Comparison of ENCODE assay signal across 15 mouse cellular contexts in the genomic region with DNA sequence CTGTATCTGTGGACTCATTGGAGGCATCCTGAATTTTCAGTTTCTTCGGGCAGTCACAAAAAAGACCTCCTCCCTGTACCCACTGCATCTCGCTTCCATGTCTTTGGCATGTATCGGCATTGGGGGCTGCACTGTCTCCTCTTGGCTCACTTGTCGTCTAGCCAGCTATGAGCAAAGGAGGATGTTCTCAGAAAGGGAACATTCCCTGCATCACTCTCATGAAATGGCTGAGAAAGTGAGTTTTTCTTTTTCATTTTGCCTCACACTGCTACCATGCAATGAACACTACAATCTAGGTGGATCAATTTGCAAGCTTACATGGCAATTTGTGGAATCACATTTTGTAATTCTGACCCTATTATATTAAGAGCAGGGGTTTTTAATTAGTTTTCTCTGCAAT.
DNase-seq lines count a peak whose midpoint lies in the region; ATAC-seq and TF ChIP-seq lines count a peak whose summit lies in the region.
"Had no signal": no experiment of that assay in that cellular context is flagged by ENCODE, and none has a peak within 500 bp of the region (broad histone marks: within the 10 kb centered on the region; RNA-seq: fewer than 3 reads in every experiment).

No protein-coding gene starts in this region.

- DNase-seq in neural tube, embryonic 10.5 days (ENCODE audit: extremely low spot score, low spot score), result no peak
- DNase-seq in forebrain, postnatal 0 days, result peak; percentile 30
- no peak for DNase-seq in midbrain, embryonic 10.5 days (ENCODE audit: low spot score)
- no peak for DNase-seq in gastrocnemius, adult 18-20 months (ENCODE audit: low spot score)
- DNase-seq in kidney, adult 9 months, result no peak
- DNase-seq: cerebellum, adult 18-20 months; gastrocnemius, postnatal 14 days; heart, postnatal 10 days; right cerebral cortex, postnatal 14 days had no signal

- H3K4me1 ChIP-seq in neural tube, embryonic 13.5 days (replicated peaks), result peaks cover 5% of the 10 kb centered on the region; the same call in 1 of the 2 replicates
- H3K4me1 ChIP-seq in forebrain, postnatal 0 days (ENCODE audit: insufficient read depth), result peaks cover 5% of the 10 kb centered on the region; the same call in 1 of the 2 replicates
- peaks cover 8% of the 10 kb centered on the region; the same call in 1 of the 2 replicates for H3K4me1 ChIP-seq in midbrain, embryonic 10.5 days
- H3K4me1 ChIP-seq: limb, embryonic 10.5 days; liver, embryonic 12.5 days; lung, embryonic 15.5 days had no signal

- H3K27ac ChIP-seq in neural tube, embryonic 13.5 days (replicated peaks), result peak overlapping the region; percentile 20; the same call in 1 of the 2 replicates
- peak overlapping the region; percentile 54 for H3K27ac ChIP-seq in forebrain, postnatal 0 days (ENCODE audit: low read depth, low read length)
- H3K27ac ChIP-seq in midbrain, embryonic 10.5 days (replicated peaks), result peak overlapping the region; percentile 59; the same call in 1 of the 2 replicates
- H3K27ac ChIP-seq: kidney, postnatal 0 days; limb, embryonic 10.5 days; liver, embryonic 12.5 days; lung, embryonic 15.5 days had no signal

- H3K4me3 ChIP-seq in neural tube, embryonic 13.5 days, result no peak overlapping the region
- H3K4me3 ChIP-seq in forebrain, postnatal 0 days (ENCODE audit: low read depth, low read length), result no peak overlapping the region
- no peak overlapping the region for H3K4me3 ChIP-seq in midbrain, embryonic 10.5 days
- H3K4me3 ChIP-seq: limb, embryonic 10.5 days; liver, embryonic 12.5 days; lung, embryonic 15.5 days had no signal

- 70% methylated on average over 4 of the region's 4 CpGs for WGBS in neural tube, embryonic 13.5 days
- 8% methylated on average over 4 of the region's 4 CpGs for WGBS in forebrain, postnatal 0 days
- WGBS in midbrain, embryonic 10.5 days, result 78% methylated on average over 4 of the region's 4 CpGs

- no peak overlapping the region for H3K4me2 ChIP-seq in neural tube, embryonic 13.5 days
- H3K4me2 ChIP-seq in forebrain, postnatal 0 days (ENCODE audit: low read depth), result 0 out of 2 replicates have a peak overlapping the region, but pooled peaks have one; percentile 10
- H3K4me2 ChIP-seq: liver, embryonic 12.5 days; lung, embryonic 15.5 days had no signal

- no peaks in the 10 kb centered on the region for H3K9me3 ChIP-seq in neural tube, embryonic 13.5 days
- H3K9me3 ChIP-seq in forebrain, postnatal 0 days (ENCODE audit: low read length), result no peaks in the 10 kb centered on the region
- no peaks in the 10 kb centered on the region for H3K9me3 ChIP-seq in midbrain, embryonic 10.5 days (replicated peaks)
- H3K9me3 ChIP-seq: limb, embryonic 10.5 days; liver, embryonic 12.5 days; lung, embryonic 15.5 days had no signal

- ATAC-seq in neural tube, embryonic 13.5 days (ENCODE audit: low read depth), result no peak
- ATAC-seq in forebrain, postnatal 0 days, result peak; percentile 71; the same call in 1 of the 2 replicates
- ATAC-seq in erythroid progenitor cell, adult 5-6 weeks (replicated peaks; ENCODE audit: low FRiP score, poor library complexity, severe bottlenecking), result no peak
- ATAC-seq: liver, embryonic 12.5 days had no signal

- H3K36me3 ChIP-seq in neural tube, embryonic 13.5 days, result no peaks in the 10 kb centered on the region
- H3K36me3 ChIP-seq in forebrain, postnatal 0 days (ENCODE audit: insufficient read depth), result no peaks in the 10 kb centered on the region
- no peaks in the 10 kb centered on the region for H3K36me3 ChIP-seq in midbrain, embryonic 10.5 days
- H3K36me3 ChIP-seq: limb, embryonic 10.5 days; liver, embryonic 12.5 days; lung, embryonic 15.5 days had no signal

- no peaks in the 10 kb centered on the region for H3K27me3 ChIP-seq in neural tube, embryonic 13.5 days
- H3K27me3 ChIP-seq in forebrain, postnatal 0 days (ENCODE audit: insufficient read depth, low read length), result no peaks in the 10 kb centered on the region
- no peaks in the 10 kb centered on the region for H3K27me3 ChIP-seq in midbrain, embryonic 10.5 days (ENCODE audit: low read depth, poor library complexity, severe bottlenecking)
- H3K27me3 ChIP-seq: liver, embryonic 12.5 days; lung, embryonic 15.5 days had no signal

- no peak for TF ChIP-seq CTCF in forebrain, postnatal 0 days (IDR thresholded peaks at IDR 0.05; ENCODE audit: low read depth)

- H3K9ac ChIP-seq in neural tube, embryonic 13.5 days, result no peak overlapping the region
- no peak overlapping the region for H3K9ac ChIP-seq in forebrain, postnatal 0 days
- H3K9ac ChIP-seq: liver, embryonic 12.5 days; lung, embryonic 15.5 days had no signal
